Mouse (Mus musculus) right cerebral cortex, postnatal 25 days (tissue): Measurements from ENCODE around the gene Ubxn11.

Experiments
- DNase-seq: peaks from one replicate; pipeline ENCODE4 v3.0.0; 2022

Ubxn11 gene

GRCm38 (mm10) chr4:134154354-134154753 lies 52.0 kb downstream of the Ubxn11 start:
- no peak for DNase-seq

- DNase-seq, result no peak
Observed at GRCm38 (mm10) chr4:134155531-134155930, 53.2 kb downstream of the Ubxn11 start.

- no peak for DNase-seq
Observed at GRCm38 (mm10) chr4:134155961-134156465, 53.6 kb downstream of the Ubxn11 start.

- DNase-seq, result peak; percentile 51
Observed at GRCm38 (mm10) chr4:134156744-134157143, 54.4 kb downstream of the Ubxn11 start.

GRCm38 (mm10) chr4:134157558-134157957 lies 55.2 kb downstream of the Ubxn11 start:
- DNase-seq, result no peak

- DNase-seq, result no peak
Observed at GRCm38 (mm10) chr4:134158774-134159173, 56.4 kb downstream of the Ubxn11 start.

GRCm38 (mm10) chr4:134160071-134160470 lies 57.7 kb downstream of the Ubxn11 start:
- DNase-seq, result peak; percentile 40

GRCm38 (mm10) chr4:134164591-134164990 lies 62.2 kb downstream of the Ubxn11 start:
- no peak for DNase-seq

GRCm38 (mm10) chr4:134165024-134165423 lies 62.7 kb downstream of the Ubxn11 start:
- DNase-seq, result no peak

GRCm38 (mm10) chr4:134165548-134166465 lies 63.4 kb downstream of the Ubxn11 start:
- DNase-seq, result no peak

GRCm38 (mm10) chr4:134166906-134167305 lies 64.5 kb downstream of the Ubxn11 start:
- DNase-seq, result no peak

GRCm38 (mm10) chr4:134172391-134172790 lies 70.0 kb downstream of the Ubxn11 start:
- no peak for DNase-seq
